Mouse (Mus musculus) stomach, postnatal 0 days (tissue): ENCODE measurements at regions not wholly inside any gene's neighbourhood (a gene's known extent, or its start where the extent isn't known, plus 50 kb on each side); places are given as distances from the start of the nearest gene placed in this dataset.

ENCODE experiments used
- CTCF ChIP-seq: IDR thresholded peaks from 2 replicates; pipeline ENCODE4 v1.5.1; 2016; ENCODE audit warnings: antibody characterized with exemption, low read depth, mild to moderate bottlenecking, moderate library complexity
- EP300 ChIP-seq: optimal IDR thresholded peaks from 2 replicates; pipeline ENCODE3; 2016; ENCODE audit warnings: antibody characterized with exemption

DNA sequence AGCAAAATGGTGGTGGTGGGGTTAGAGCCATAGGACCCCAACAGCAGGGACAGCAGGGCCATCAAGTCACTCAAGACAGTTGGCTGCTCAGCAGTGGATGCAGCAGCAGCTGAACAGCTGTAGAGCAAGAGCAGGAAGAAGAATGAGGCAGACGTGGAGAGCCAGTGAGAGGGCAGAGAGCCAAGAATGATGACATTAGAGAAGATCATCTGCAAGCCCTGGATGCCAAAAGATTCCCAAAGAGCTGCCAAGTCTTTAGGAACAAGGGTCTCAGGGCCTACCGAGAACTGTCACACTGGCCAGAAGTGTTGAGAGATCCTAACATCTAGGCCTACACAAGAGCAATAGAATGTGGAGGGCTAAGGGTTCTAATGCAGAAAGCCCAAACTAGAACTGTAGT, 196.4 kb upstream of the Dcbld2 start:
- TF ChIP-seq CTCF = no peak
- no peak for TF ChIP-seq EP300
